ENCODE assay signal across 8 mouse cellular contexts in the genomic region with DNA sequence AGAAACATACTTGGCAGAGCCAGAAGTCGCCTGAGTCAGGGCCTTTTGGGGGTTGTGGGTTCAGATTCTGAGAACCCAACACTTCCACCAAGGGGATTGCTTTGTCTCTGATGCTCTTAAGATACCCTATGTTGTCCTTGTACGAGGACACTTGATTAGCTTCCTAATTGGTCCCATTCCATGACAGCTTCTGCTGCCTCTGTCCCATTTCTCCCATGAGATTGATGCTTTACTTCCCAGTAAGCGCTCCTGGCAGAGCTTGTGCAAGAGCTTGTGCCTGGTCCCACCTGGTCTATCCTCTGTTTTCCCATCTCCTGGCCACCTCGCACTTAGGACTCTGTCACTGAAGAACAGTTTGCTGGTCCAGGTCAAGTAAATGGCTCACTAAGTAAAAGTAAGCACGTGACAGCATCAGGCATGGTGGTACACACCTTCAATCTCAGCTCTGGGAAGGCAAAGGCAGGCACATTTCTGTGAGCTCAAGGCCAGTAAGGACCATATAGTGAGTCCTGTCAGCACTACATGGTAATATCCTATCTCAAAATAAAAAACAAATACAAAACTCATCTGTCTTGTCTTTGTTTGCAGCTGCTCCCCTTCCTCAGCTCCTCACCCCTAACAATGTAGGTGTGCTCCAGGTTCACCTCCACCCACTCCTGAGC. TPM values are rescaled to one million over a fixed set of nuclear protein-coding genes. Genes with fewer than 3 reads are reported as not detected.
DNase-seq lines count a peak whose midpoint lies in the region; ATAC-seq and TF ChIP-seq lines count a peak whose summit lies in the region.
"Not testable (repeated sequence)": the region's sequence is repeated elsewhere in the genome, so short reads cannot be mapped to it uniquely, and the experiment has no call there.

No protein-coding gene starts in this region.

- not testable (repeated sequence) for H3K9ac ChIP-seq in embryonic facial prominence, embryonic 13.5 days; lung, postnatal 0 days (replicated peaks; ENCODE audit: low read depth)

- TF ChIP-seq EP300 in lung, postnatal 0 days (IDR thresholded peaks at IDR 0.05), result not testable (repeated sequence)

- 62% methylated on average over 5 of the region's 5 CpGs for WGBS in embryonic facial prominence, embryonic 13.5 days
- 57% methylated on average over 5 of the region's 5 CpGs for WGBS in lung, postnatal 0 days

- H3K36me3 ChIP-seq in embryonic facial prominence, embryonic 13.5 days; lung, postnatal 0 days (ENCODE audit: insufficient read depth, low read length): not testable (repeated sequence)

- not testable (repeated sequence) for H3K4me1 ChIP-seq in embryonic facial prominence, embryonic 13.5 days; lung, postnatal 0 days (ENCODE audit: insufficient read depth, low read depth, low read length)

- peak; percentile 48 for DNase-seq in adipocyte (ENCODE audit: low spot score)
- DNase-seq in heart, adult 11 months, result peak; percentile 99
- peak; percentile 22 for DNase-seq in induced T-regulatory cell, adult 2 months (ENCODE audit: low read depth)
- DNase-seq in left cerebral cortex, adult 18-20 months (ENCODE audit: low spot score in 2 of 2), result peak; percentile 57 to 71
- peak; percentile 36 for DNase-seq in lung, postnatal 0 days (ENCODE audit: low spot score)
- DNase-seq in ovary, adult 18-20 months (ENCODE audit: low spot score), result peak; percentile 70
- peak; percentile 57 for DNase-seq in thymus, postnatal 14 days

- TF ChIP-seq CTCF in lung, postnatal 0 days (IDR thresholded peaks at IDR 0.05), result not testable (repeated sequence)

- ATAC-seq in embryonic facial prominence, embryonic 13.5 days (ENCODE audit: insufficient number of reproducible peaks, insufficient read depth, low FRiP score, low TSS enrichment, low read depth), result peak; percentile 49
- ATAC-seq in lung, postnatal 0 days, result peak; percentile 23

- H3K27me3 ChIP-seq in embryonic facial prominence, embryonic 13.5 days; lung, postnatal 0 days (replicated peaks; ENCODE audit: insufficient read depth, low read length): not testable (repeated sequence)

- peaks cover 20% of the 10 kb centered on the region for H3K9me3 ChIP-seq in embryonic facial prominence, embryonic 13.5 days
- not testable (repeated sequence) for H3K9me3 ChIP-seq in lung, postnatal 0 days (ENCODE audit: low read length)

- not testable (repeated sequence) for H3K27ac ChIP-seq in embryonic facial prominence, embryonic 13.5 days; lung, postnatal 0 days (ENCODE audit: low read length)

- H3K4me2 ChIP-seq in embryonic facial prominence, embryonic 13.5 days; lung, postnatal 0 days (replicated peaks; ENCODE audit: low read depth, low read length): not testable (repeated sequence)

- H3K4me3 ChIP-seq in embryonic facial prominence, embryonic 13.5 days; lung, postnatal 0 days (ENCODE audit: low read depth, low read length): not testable (repeated sequence)

RNA-seq across cellular contexts. Expression of a gene that starts 30.9 kb away (rescaled TPM):
- polyA plus RNA-seq in embryonic facial prominence, embryonic 13.5 days (2015; fragmentation: Nextera tagmentation; extraction: Ambion mirVana), result 17.2 and 19.3 TPM in 2 replicates
- 10 to 100 TPM; 50.4 to 62.5 TPM for total RNA-seq in left cerebral cortex, adult 18-20 months (2021)
- 7.9 and 8.3 TPM in 2 replicates for polyA plus RNA-seq in lung, postnatal 0 days (2015; fragmentation: Nextera tagmentation; extraction: Ambion mirVana)

RNA-seq across cellular contexts. Expression of a gene that starts 39.8 kb away (rescaled TPM):
- polyA plus RNA-seq in embryonic facial prominence, embryonic 13.5 days (2015; fragmentation: Nextera tagmentation; extraction: Ambion mirVana), result 59.4 and 70.6 TPM in 2 replicates
- total RNA-seq in left cerebral cortex, adult 18-20 months (2021), result 10 to 100 TPM; 70.0 to 73.7 TPM
- polyA plus RNA-seq in lung, postnatal 0 days (2015; fragmentation: Nextera tagmentation; extraction: Ambion mirVana), result 17.7 and 19.3 TPM in 2 replicates

Comparison
In these comparisons a context has a peak if more than half of its experiments do, and no peak if none do; other contexts are left out.
1. DNase-seq: peak in every context shown above with its lines; median percentile 99 in heart, adult 11 months; 70 in ovary, adult 18-20 months; 64 in left cerebral cortex, adult 18-20 months; 57 in thymus, postnatal 14 days; 48 in adipocyte; 36 in lung, postnatal 0 days; 22 in induced T-regulatory cell, adult 2 months.